Mouse (Mus musculus) E14TG2a.4 (cell line): Measurements from ENCODE around the gene Vwf.

ENCODE experiments used
- CTCF ChIP-seq: conservative IDR thresholded peaks from 2 replicates; pipeline ENCODE4 v1.5.1; 2014; ENCODE audit warnings: low read length
- NANOG ChIP-seq: IDR thresholded peaks from 2 replicates; pipeline ENCODE4 v1.6.1; 2014; ENCODE audit warnings: borderline replicate concordance, low read length, mixed read lengths
- POU5F1 ChIP-seq: IDR thresholded peaks from 2 replicates; pipeline ENCODE4 v1.6.1; 2014; ENCODE audit warnings: low read length, borderline replicate concordance

DNA sequence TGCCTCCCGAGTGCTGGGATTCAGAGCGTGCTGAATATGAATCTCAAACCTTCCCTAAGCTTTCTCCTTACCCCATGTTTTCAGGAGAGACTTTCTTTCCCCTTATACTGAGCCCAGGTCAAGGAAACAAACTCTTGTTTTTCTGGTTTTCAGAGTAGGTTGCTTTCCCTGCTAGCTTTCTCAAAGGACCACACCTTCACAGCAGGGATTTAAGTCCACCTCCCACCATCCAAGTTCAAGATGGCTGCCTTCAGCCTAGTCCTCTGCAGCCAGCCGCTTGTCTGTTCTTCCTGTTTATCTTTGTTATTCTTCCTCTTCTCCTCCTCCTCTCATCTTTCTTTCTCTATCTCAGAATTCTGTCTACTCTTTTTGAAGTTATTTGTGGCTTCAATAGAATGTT, 20.1 kb downstream of the Vwf start:
- TF ChIP-seq CTCF: no peak
- no peak for TF ChIP-seq POU5F1
- no peak for TF ChIP-seq NANOG
